In genomic region chr5:24960791-24961190, GRCm38 (mm10) we compare ENCODE assay signal across 11 mouse cellular contexts.
DNase-seq lines count a peak whose midpoint lies in the region; ATAC-seq and TF ChIP-seq lines count a peak whose summit lies in the region.
"Had no signal": no experiment of that assay in that cellular context is flagged by ENCODE, and none has a peak within 500 bp of the region (broad histone marks: within the 10 kb centered on the region; RNA-seq: fewer than 3 reads in every experiment).

No protein-coding gene starts in this region.

- H3K4me3 ChIP-seq in heart, embryonic 10.5 days: no peak overlapping the region
- H3K4me3 ChIP-seq in intestine, postnatal 0 days (ENCODE audit: low read depth, low read length): no peak overlapping the region
- H3K4me3 ChIP-seq in forebrain, embryonic 11.5 days (ENCODE audit: low read depth, low read length): no peak overlapping the region
- H3K4me3 ChIP-seq: erythroblast, embryonic 14.5 days had no signal

- no peaks in the 10 kb centered on the region for H3K36me3 ChIP-seq in heart, embryonic 10.5 days
- H3K36me3 ChIP-seq in intestine, postnatal 0 days (ENCODE audit: control insufficient read depth, insufficient read depth): no peaks in the 10 kb centered on the region
- H3K36me3 ChIP-seq in forebrain, embryonic 11.5 days (ENCODE audit: control insufficient read depth, insufficient read depth, low read length): no peaks in the 10 kb centered on the region

- H3K4me2 ChIP-seq in intestine, postnatal 0 days (replicated peaks; ENCODE audit: low read depth): no peak overlapping the region
- no peak overlapping the region for H3K4me2 ChIP-seq in forebrain, embryonic 11.5 days (ENCODE audit: low read depth, low read length, severe bottlenecking)
- H3K4me2 ChIP-seq: hindbrain, embryonic 14.5 days; liver, embryonic 11.5 days had no signal

- 85% methylated on average over 5 of the region's 5 CpGs for WGBS in heart, embryonic 10.5 days
- WGBS in intestine, postnatal 0 days: 74% methylated on average over 5 of the region's 5 CpGs
- WGBS in forebrain, embryonic 11.5 days: 89% methylated on average over 5 of the region's 5 CpGs

- peak; percentile 99 for DNase-seq in heart, adult 11 months
- DNase-seq in heart, embryonic 10.5 days (ENCODE audit: low spot score): no peak
- peak; percentile 31 for DNase-seq in 3134 (ENCODE audit: extremely low read depth, insufficient read length, low spot score)
- DNase-seq in cerebellum, postnatal 14 days: peak; percentile 48 to 60
- no peak for DNase-seq in forebrain, embryonic 11.5 days (ENCODE audit: low spot score)
- DNase-seq in testis, postnatal 14 days (ENCODE audit: low spot score): no peak
- DNase-seq in retina, embryonic 14.5 days (ENCODE audit: low spot score): no peak

- H3K4me1 ChIP-seq in heart, embryonic 10.5 days: peaks cover 9% of the 10 kb centered on the region
- H3K4me1 ChIP-seq in intestine, postnatal 0 days (replicated peaks; ENCODE audit: control insufficient read depth, insufficient read depth, low read length): no peaks in the 10 kb centered on the region; the same call in 1 of the 2 replicates
- H3K4me1 ChIP-seq in forebrain, embryonic 11.5 days (replicated peaks; ENCODE audit: control insufficient read depth, insufficient read depth, low read length): no peaks in the 10 kb centered on the region

- no peak overlapping the region for H3K9ac ChIP-seq in intestine, postnatal 0 days (ENCODE audit: low read depth, low read length)
- H3K9ac ChIP-seq in forebrain, embryonic 11.5 days (ENCODE audit: low read length): no peak overlapping the region
- H3K9ac ChIP-seq: hindbrain, embryonic 14.5 days had no signal

- H3K9me3 ChIP-seq in heart, embryonic 10.5 days: no peaks in the 10 kb centered on the region
- H3K9me3 ChIP-seq in intestine, postnatal 0 days (ENCODE audit: control insufficient read depth): no peaks in the 10 kb centered on the region
- no peaks in the 10 kb centered on the region for H3K9me3 ChIP-seq in forebrain, embryonic 11.5 days (ENCODE audit: control insufficient read depth, low read length)

- H3K27me3 ChIP-seq in heart, embryonic 10.5 days (ENCODE audit: insufficient read depth, poor library complexity, severe bottlenecking): 0 out of 2 replicates have a peak, but pooled peaks cover 7% of the 10 kb centered on the region
- H3K27me3 ChIP-seq in intestine, postnatal 0 days (replicated peaks; ENCODE audit: control insufficient read depth, insufficient read depth, low read length): no peaks in the 10 kb centered on the region
- H3K27me3 ChIP-seq in forebrain, embryonic 11.5 days (ENCODE audit: control insufficient read depth, insufficient read depth, low read length): no peaks in the 10 kb centered on the region

- 0 out of 2 replicates have a peak, but pooled peaks have one; percentile 25 for ATAC-seq in intestine, postnatal 0 days
- ATAC-seq in forebrain, embryonic 11.5 days (replicated peaks; ENCODE audit: low FRiP score): no peak

- no peak for TF ChIP-seq CTCF in intestine, postnatal 0 days (IDR thresholded peaks at IDR 0.05; ENCODE audit: low read depth)

- H3K27ac ChIP-seq in heart, embryonic 10.5 days: no peak overlapping the region
- no peak overlapping the region for H3K27ac ChIP-seq in intestine, postnatal 0 days (ENCODE audit: low read depth, low read length)
- H3K27ac ChIP-seq in forebrain, embryonic 11.5 days (ENCODE audit: low read depth, low read length): no peak overlapping the region
- H3K27ac ChIP-seq: hindbrain, embryonic 14.5 days had no signal

Comparison
In these comparisons a context has a peak if more than half of its experiments do, and no peak if none do; other contexts are left out.
1. DNase-seq: peak in heart, adult 11 months (single experiment), 3134 (single experiment) and cerebellum, postnatal 14 days (2 of 2); none in heart, embryonic 10.5 days (single experiment), forebrain, embryonic 11.5 days (single experiment), testis, postnatal 14 days (single experiment) and retina, embryonic 14.5 days (single experiment).